Mouse (Mus musculus) lung, adult 2 months (tissue): ENCODE measurements around the gene Tmcc1.

Source experiments
- CTCF ChIP-seq: fragments of 200-500 bp; IDR thresholded peaks from 2 replicates; pipeline ENCODE4 v1.5.1; 2011; ENCODE audit warnings: mild to moderate bottlenecking, low read length, control low read depth; ENCODE audit not compliant: insufficient read depth
- POLR2A ChIP-seq: fragments of 200-500 bp; IDR thresholded peaks from 2 replicates; pipeline ENCODE4 v1.6.1; 2011; ENCODE audit warnings: low read depth, mild to moderate bottlenecking, control low read depth, low read length, borderline replicate concordance; ENCODE audit errors: extremely low read depth

DNA sequence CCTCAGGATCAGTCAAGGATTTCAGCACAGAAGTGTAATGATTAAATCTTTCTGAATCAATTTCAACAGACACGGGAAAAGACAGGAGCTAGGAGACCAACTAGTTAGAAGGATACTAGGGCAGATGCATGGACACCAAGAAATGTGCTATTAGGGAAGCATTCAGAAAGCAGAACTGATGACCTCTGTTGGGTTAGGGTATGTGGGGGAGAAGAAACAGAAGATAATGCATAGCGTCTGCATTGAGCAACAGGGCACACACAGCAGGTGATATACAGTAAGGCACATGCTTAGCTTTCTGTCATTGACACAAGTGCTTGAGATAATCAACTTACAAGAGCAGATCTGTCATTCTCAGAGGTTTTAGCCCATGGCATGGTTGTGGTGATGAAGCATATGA lies 95.7 kb downstream of the Tmcc1 start:
- TF ChIP-seq CTCF (no peak), POLR2A (no peak)
